Mouse (Mus musculus) spleen, adult 2 months (tissue): ENCODE data around the gene Ptk7. TPM values are rescaled to one million over a fixed set of nuclear protein-coding genes. Genes with fewer than 3 reads are reported as not detected.
A peak's percentile ranks its signal among the peaks of the same experiment; 100 is the strongest.

Experiments used
- DNase-seq, 2 experiments: peaks; one replicate each; pipeline versions ENCODE4 v3.0.0 to v3.0.0-alpha.2; 2012 to 2021; ENCODE audit warnings: low spot score in 2 of 2, low read depth in 1 of 2
- H3K27ac ChIP-seq: fragments of 200-500 bp; 2 replicates; pipeline ENCODE4 v1.5.1; 2012; ENCODE audit warnings: low read length, inconsistent platforms; ENCODE audit not compliant: insufficient read depth
- H3K27me3 ChIP-seq: fragments of 200-500 bp; 2 replicates; pipeline ENCODE4 v1.6.1; 2012; ENCODE audit warnings: mild to moderate bottlenecking, moderate library complexity, low read length, inconsistent platforms; ENCODE audit not compliant: control insufficient read depth, insufficient read depth
- H3K36me3 ChIP-seq: fragments of 200-500 bp; 2 replicates; pipeline ENCODE4 v1.6.1; 2012; ENCODE audit warnings: mild to moderate bottlenecking, low read length, inconsistent platforms; ENCODE audit not compliant: control insufficient read depth, insufficient read depth
- H3K4me1 ChIP-seq: fragments of 200-500 bp; 2 replicates; pipeline ENCODE4 v1.6.1; 2011; ENCODE audit warnings: inconsistent platforms; ENCODE audit not compliant: control insufficient read depth, insufficient read depth, insufficient read length
- H3K4me3 ChIP-seq: fragments of 200-500 bp; 2 replicates; pipeline ENCODE4 v1.5.1; 2011; ENCODE audit warnings: mild to moderate bottlenecking, inconsistent platforms; ENCODE audit not compliant: insufficient read depth, insufficient read length; ENCODE audit errors: extremely low read depth
- CTCF ChIP-seq: fragments of 200-500 bp; IDR thresholded peaks from 2 replicates; pipeline ENCODE4 v1.5.1; 2011; ENCODE audit warnings: mild to moderate bottlenecking, inconsistent platforms; ENCODE audit not compliant: insufficient read depth, insufficient read length, insufficient replicate concordance; ENCODE audit errors: extremely low read depth
- POLR2A ChIP-seq: fragments of 200-500 bp; IDR thresholded peaks from 2 replicates; pipeline ENCODE4 v1.6.1; 2011; ENCODE audit warnings: low read depth, low read length, inconsistent platforms
- WGBS: fragments of 180-500 bp; shearing (Covaris S2); methylation state at CpG from one replicate; pipeline ENCODE4 v1.1.7; 2018; 5-methylcytosine and 5-hydroxymethylcytosine counted together
- polyA plus RNA-seq: library from polyadenylated mRNA; depleted of rRNA; stranded (reverse); fragments of >200 nt; gene quantifications from 2 replicates; pipeline ENCODE4 v1.2.3, GENCODE M21; 2012

Gene Ptk7
- polyA plus RNA-seq, 1 experiment = 8.5 TPM

- peaks cover 23% of the 10 kb centered on the region for H3K36me3 ChIP-seq
- WGBS = 55% methylated on average over 8 of the region's 8 CpGs
- H3K4me3 ChIP-seq = no peak overlapping the region
- peaks cover 2% of the 10 kb centered on the region for H3K4me1 ChIP-seq
- no peaks in the 10 kb centered on the region for H3K27me3 ChIP-seq
- no peak overlapping the region for H3K27ac ChIP-seq
- TF ChIP-seq CTCF = peak; percentile 68; the same call in 1 of the 2 replicates
- no peak for TF ChIP-seq POLR2A
- peak in 1 of 2 experiments; percentile 45 for DNase-seq
Measured at GRCm38 (mm10) chr17:46549193-46549592, 80.1 kb downstream of the Ptk7 start.

- Histone ChIP-seq H3K27ac (no peak overlapping the region), H3K27me3 (no peaks in the 10 kb centered on the region), H3K36me3 (peaks cover 23% of the 10 kb centered on the region), H3K4me1 (peaks cover 2% of the 10 kb centered on the region), H3K4me3 (no peak overlapping the region)
- no peak for DNase-seq
- TF ChIP-seq POLR2A (no peak), CTCF (no peak)
- 87% methylated on average over 11 of the region's 11 CpGs for WGBS
Measured at GRCm38 (mm10) chr17:46548741-46549140, 80.6 kb downstream of the Ptk7 start.

- H3K4me3 ChIP-seq = no peak overlapping the region
- 75% methylated on average over 3 of the region's 3 CpGs for WGBS
- H3K27me3 ChIP-seq = no peaks in the 10 kb centered on the region
- peaks cover 22% of the 10 kb centered on the region for H3K36me3 ChIP-seq
- no peak overlapping the region for H3K27ac ChIP-seq
- no peak for TF ChIP-seq POLR2A
- no peak for TF ChIP-seq CTCF
- no peaks in the 10 kb centered on the region; the same call in none of the 2 replicates for H3K4me1 ChIP-seq
- no peak for DNase-seq
Measured at GRCm38 (mm10) chr17:46547923-46548322, 81.4 kb downstream of the Ptk7 start.

GRCm38 (mm10) chr17:46546995-46547394 is 82.3 kb downstream of the Ptk7 start:
- Histone ChIP-seq H3K36me3 (peaks cover 22% of the 10 kb centered on the region), H3K27me3 (no peaks in the 10 kb centered on the region), H3K27ac (no peak overlapping the region), H3K4me3 (no peak overlapping the region), H3K4me1 (no peaks in the 10 kb centered on the region; the same call in none of the 2 replicates)
- no peak for DNase-seq
- WGBS = 67% methylated on average over 8 of the region's 8 CpGs
- no peak for TF ChIP-seq POLR2A
- TF ChIP-seq CTCF = no peak

- no peak for DNase-seq
- no peak for TF ChIP-seq POLR2A
- TF ChIP-seq CTCF = no peak
- WGBS = 60% methylated on average over 7 of the region's 7 CpGs
- Histone ChIP-seq H3K27me3 (no peaks in the 10 kb centered on the region), H3K4me1 (no peaks in the 10 kb centered on the region; the same call in none of the 2 replicates), H3K4me3 (peak overlapping the region; percentile 62; the same call in 1 of the 2 replicates), H3K27ac (no peak overlapping the region), H3K36me3 (peaks cover 21% of the 10 kb centered on the region)
Measured at GRCm38 (mm10) chr17:46546591-46546990, 82.7 kb downstream of the Ptk7 start.

- peaks cover 18% of the 10 kb centered on the region for H3K36me3 ChIP-seq
- TF ChIP-seq POLR2A (no peak), CTCF (no peak)
- peak in 1 of 2 experiments; percentile 53 for DNase-seq
- peak within 1 kb of the TSS; percentile 62 for H3K4me3 ChIP-seq
- no peak within 1 kb of the TSS for H3K27ac ChIP-seq
- H3K4me1 ChIP-seq = no peaks in the 10 kb centered on the region; the same call in none of the 2 replicates
- 3% methylated on average over 49 of the region's 49 CpGs for WGBS
- no peaks in the 10 kb centered on the region for H3K27me3 ChIP-seq
Measured at GRCm38 (mm10) chr17:46545813-46546564, 83.3 kb downstream of the Ptk7 start, which contains the start of gene Cul9. TSS of gene Cul9 (minus strand) at chr17:46546388.

- DNase-seq = no peak
Measured at GRCm38 (mm10) chr17:46543661-46544060, 85.6 kb downstream of the Ptk7 start.

More at GRCm38 (mm10) chr17:46543661-46544060, 85.6 kb downstream of the Ptk7 start:
- TF ChIP-seq CTCF = no peak
- Histone ChIP-seq H3K4me3 (no peak overlapping the region), H3K27me3 (no peaks in the 10 kb centered on the region), H3K27ac (no peak overlapping the region), H3K4me1 (no peaks in the 10 kb centered on the region; the same call in none of the 2 replicates), H3K36me3 (peaks cover 4% of the 10 kb centered on the region)
- 91% methylated on average over 12 of the region's 12 CpGs for WGBS
